Mouse (Mus musculus): Measurements from ENCODE around the gene Mepce. TPM values are rescaled to one million over a fixed set of nuclear protein-coding genes. Genes with fewer than 3 reads are reported as not detected.

The Mepce gene
- total and polyA plus RNA-seq, 2 experiments from 2014 or later: 18.3 to 47.7 TPM

DNA sequence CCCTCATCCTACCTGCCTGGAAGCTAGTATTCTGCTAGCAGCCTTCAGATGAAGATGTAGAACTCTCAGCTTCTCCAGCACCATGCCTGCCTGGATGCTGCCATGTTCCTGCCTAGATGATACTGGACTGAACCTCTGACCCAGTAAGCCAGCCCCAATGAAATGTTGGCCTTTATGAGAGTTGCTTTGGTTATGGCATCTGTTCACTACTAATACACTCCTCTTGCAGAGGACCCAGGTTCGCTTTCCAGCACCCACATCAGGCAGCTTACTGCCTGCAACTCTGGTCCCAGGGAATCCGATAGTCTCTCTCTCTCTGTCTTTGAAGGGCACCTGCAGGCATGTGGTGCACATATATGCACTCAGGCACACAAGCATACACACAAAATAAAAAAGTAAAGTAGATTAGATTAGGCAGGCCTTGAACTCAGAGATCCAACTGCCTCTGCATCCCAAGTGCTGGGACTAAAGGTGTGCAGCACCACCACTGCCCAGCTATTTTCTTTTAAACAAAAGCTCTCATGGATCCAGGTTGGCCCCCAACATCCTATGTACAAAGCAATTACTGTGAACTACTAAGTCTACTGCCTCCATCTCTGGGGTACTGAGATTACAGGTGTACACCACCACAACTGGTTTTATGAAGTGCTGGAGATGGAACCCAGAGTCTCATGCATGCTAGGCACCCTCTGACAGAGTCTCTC, 11.7 kb downstream of the Mepce start:
- DNase-seq (no peak), ATAC-seq (no peak)
- Histone ChIP-seq H3K36me3 (ENCODE audit: insufficient read depth) (peaks cover 6% of the 10 kb centered on the region), H3K4me3 (ENCODE audit: low read depth, low read length) (no peak overlapping the region), H3K4me2 (ENCODE audit: low read depth) (no peak overlapping the region), H3K27ac (ENCODE audit: low read depth, low read length) (no peak overlapping the region; the same call in 1 of the 2 replicates), H3K9ac (no peak overlapping the region), H3K4me1 (ENCODE audit: insufficient read depth) (peaks cover 12% of the 10 kb centered on the region), H3K9me3 (ENCODE audit: low read length) (no peaks in the 10 kb centered on the region), H3K27me3 (ENCODE audit: insufficient read depth, low read length) (no peaks in the 10 kb centered on the region)
- no peak for TF ChIP-seq CTCF (IDR thresholded peaks at IDR 0.05; ENCODE audit: low read depth)
- 90% methylated on average over 2 of the region's 2 CpGs for WGBS

DNA sequence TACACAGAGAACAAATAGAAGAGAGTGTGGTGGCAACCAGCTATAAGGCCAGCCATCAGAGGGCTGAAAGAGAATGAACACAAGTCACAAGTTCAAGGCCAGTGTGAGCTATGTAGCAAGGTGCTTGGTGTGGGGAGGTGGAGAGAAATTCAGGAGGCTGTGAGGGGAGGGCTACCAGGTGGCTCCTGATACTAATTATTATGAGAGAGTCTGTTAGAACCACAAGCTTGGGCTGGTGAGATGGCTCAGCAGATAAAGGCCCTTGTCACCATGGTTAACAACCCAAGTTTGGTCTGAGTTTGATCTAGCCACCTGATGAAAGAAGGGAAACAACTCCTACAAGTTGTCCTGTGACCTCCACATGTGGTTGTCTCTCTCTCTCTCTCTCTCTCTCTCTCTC, 14.7 kb downstream of the Mepce start:
- Histone ChIP-seq H3K4me3 (ENCODE audit: low read depth, low read length) (no peak overlapping the region), H3K4me2 (ENCODE audit: low read depth) (no peak overlapping the region), H3K9me3 (ENCODE audit: low read length) (no peaks in the 10 kb centered on the region), H3K4me1 (ENCODE audit: insufficient read depth) (no peaks in the 10 kb centered on the region), H3K36me3 (ENCODE audit: insufficient read depth) (no peaks in the 10 kb centered on the region), H3K9ac (no peak overlapping the region), H3K27ac (ENCODE audit: low read depth, low read length) (no peak overlapping the region), H3K27me3 (ENCODE audit: insufficient read depth, low read length) (no peaks in the 10 kb centered on the region)
- DNase-seq (no peak), ATAC-seq (no peak)
- no peak for TF ChIP-seq CTCF (IDR thresholded peaks at IDR 0.05; ENCODE audit: low read depth)

DNA sequence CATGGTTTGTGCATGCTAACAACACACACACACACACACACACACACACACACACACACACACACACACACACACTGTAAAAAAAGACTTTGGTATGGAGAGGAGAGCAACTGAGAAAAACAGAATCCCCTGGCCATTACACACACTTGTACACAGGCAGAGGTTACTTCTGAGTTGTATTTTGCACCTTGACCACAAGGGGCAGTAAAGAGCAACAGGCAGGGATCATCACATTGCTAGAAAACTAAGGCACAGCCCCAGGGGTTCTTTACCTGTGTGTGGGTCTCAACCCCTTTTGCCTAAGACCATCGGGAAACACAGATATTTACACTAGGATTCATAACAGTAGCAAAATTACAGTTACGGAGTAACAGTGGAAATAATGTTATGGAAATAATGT, 16.7 kb downstream of the Mepce start:
- no peak overlapping the region for H3K9ac ChIP-seq
- peak; percentile 85 for TF ChIP-seq CTCF (IDR thresholded peaks at IDR 0.05; ENCODE audit: low read depth)

DNA sequence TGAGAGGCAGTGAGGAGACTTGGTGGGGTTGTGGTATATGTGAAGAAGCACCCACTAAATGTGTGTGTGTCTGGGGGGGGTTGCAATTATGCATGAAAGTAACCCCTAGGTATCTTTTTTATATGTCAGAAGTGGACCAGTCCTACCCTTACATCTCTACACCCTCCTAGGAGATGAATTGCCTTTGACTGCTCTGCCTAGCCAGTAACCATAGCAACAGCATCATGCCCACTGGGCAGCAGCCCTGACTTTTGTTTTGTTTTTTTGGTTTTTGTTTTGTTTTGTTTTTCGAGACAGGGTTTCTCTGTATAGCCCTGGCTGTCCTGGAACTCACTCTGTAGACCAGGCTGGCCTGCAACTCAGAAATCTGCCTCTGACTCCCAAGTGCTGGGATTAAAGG, 19.0 kb downstream of the Mepce start:
- Histone ChIP-seq H3K9me3 (ENCODE audit: low read length) (no peaks in the 10 kb centered on the region), H3K4me3 (ENCODE audit: low read depth, low read length) (no peak overlapping the region), H3K27me3 (ENCODE audit: insufficient read depth, low read length) (no peaks in the 10 kb centered on the region), H3K4me2 (ENCODE audit: low read depth) (no peak overlapping the region), H3K27ac (ENCODE audit: low read depth, low read length) (no peak overlapping the region), H3K9ac (no peak overlapping the region), H3K4me1 (ENCODE audit: insufficient read depth) (no peaks in the 10 kb centered on the region), H3K36me3 (ENCODE audit: insufficient read depth) (no peaks in the 10 kb centered on the region)
- no peak for TF ChIP-seq CTCF (IDR thresholded peaks at IDR 0.05; ENCODE audit: low read depth)
- ATAC-seq: peak; percentile 58
- 3% methylated on average over 1 of the region's 1 CpGs for WGBS
- no peak for DNase-seq

More for the DNA sequence above, 16.7 kb downstream of the Mepce start:
- Histone ChIP-seq H3K36me3 (ENCODE audit: insufficient read depth) (no peaks in the 10 kb centered on the region), H3K4me1 (ENCODE audit: insufficient read depth) (no peaks in the 10 kb centered on the region), H3K27ac (ENCODE audit: low read depth, low read length) (no peak overlapping the region), H3K4me2 (ENCODE audit: low read depth) (no peak overlapping the region), H3K4me3 (ENCODE audit: low read depth, low read length) (no peak overlapping the region), H3K27me3 (ENCODE audit: insufficient read depth, low read length) (no peaks in the 10 kb centered on the region), H3K9me3 (ENCODE audit: low read length) (no peaks in the 10 kb centered on the region)
- WGBS: 56% methylated on average over 2 of the region's 2 CpGs
- DNase-seq (peak; percentile 64), ATAC-seq (peak; percentile 48; the same call in 1 of the 2 replicates)

DNA sequence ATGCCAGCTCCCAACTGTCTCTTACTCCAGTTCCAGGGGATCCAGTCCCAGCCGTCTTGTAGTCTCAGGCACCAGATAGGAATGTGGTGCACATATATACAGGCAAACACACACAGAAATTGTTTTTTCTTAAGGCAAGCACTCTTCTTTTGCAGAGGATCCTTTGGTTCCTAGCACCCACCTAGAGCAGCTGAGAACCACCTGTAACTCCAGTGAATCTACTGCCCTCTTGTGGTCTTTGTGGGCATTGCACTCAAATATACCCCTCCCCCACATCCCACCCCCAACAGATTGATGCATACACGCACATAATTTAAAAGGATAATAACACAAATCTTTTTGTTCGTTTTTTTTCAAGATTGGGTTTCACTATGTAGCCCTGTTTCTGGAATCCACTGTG, 21.2 kb downstream of the Mepce start:
- no peak for ATAC-seq
- 61% methylated on average over 3 of the region's 3 CpGs for WGBS
- peak; percentile 66 for TF ChIP-seq CTCF (IDR thresholded peaks at IDR 0.05; ENCODE audit: low read depth)
- DNase-seq: peak; percentile 63
- no peak overlapping the region for H3K4me3 ChIP-seq (ENCODE audit: low read depth, low read length)
- H3K36me3 ChIP-seq (ENCODE audit: insufficient read depth): no peaks in the 10 kb centered on the region
- no peaks in the 10 kb centered on the region for H3K4me1 ChIP-seq (ENCODE audit: insufficient read depth)
- H3K27me3 ChIP-seq (ENCODE audit: insufficient read depth, low read length): no peaks in the 10 kb centered on the region
- H3K9me3 ChIP-seq (ENCODE audit: low read length): no peaks in the 10 kb centered on the region
- H3K9ac ChIP-seq: no peak overlapping the region
- no peak overlapping the region for H3K4me2 ChIP-seq (ENCODE audit: low read depth)
- no peak overlapping the region for H3K27ac ChIP-seq (ENCODE audit: low read depth, low read length)

DNA sequence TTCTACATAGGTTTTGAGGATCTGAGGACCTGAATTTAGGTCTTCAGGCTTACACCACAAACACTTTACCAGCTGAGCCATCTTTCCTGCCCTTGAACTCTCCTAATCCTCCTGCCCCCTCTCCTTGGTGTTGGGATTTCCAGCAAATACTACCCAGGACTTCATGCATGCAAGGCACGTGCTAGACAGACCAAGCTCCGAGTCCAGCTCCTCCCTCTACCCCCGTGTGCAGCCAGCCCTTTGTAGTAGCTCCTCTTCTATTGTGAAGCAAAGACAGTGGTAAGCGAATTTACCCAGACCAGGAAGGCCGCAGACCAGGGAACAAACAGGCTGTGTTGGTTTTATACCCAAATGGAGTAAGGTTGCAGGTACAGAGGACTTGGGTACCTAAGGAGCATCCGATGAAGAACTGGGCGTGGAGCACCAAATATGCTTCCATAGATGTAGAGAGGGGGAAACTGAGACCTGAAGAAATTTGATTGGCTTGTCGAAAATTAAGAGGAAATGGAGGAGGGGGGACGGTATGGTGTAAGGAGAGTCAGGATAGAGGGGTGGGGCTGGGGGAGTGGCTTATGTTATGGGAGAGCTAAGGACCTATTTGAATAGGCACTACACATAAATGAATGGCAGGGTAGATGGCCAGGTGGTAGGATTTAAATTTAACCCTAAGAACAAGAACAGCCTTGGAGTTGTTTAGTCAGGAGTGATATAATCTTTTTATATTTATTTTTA, 22.7 kb downstream of the Mepce start:
- TF ChIP-seq CTCF (IDR thresholded peaks at IDR 0.05; ENCODE audit: low read depth): no peak
- Histone ChIP-seq H3K4me1 (ENCODE audit: insufficient read depth) (no peaks in the 10 kb centered on the region), H3K27ac (ENCODE audit: low read depth, low read length) (no peak overlapping the region), H3K9me3 (ENCODE audit: low read length) (no peaks in the 10 kb centered on the region), H3K27me3 (ENCODE audit: insufficient read depth, low read length) (no peaks in the 10 kb centered on the region), H3K4me2 (ENCODE audit: low read depth) (no peak overlapping the region), H3K9ac (no peak overlapping the region), H3K4me3 (ENCODE audit: low read depth, low read length) (no peak overlapping the region), H3K36me3 (ENCODE audit: insufficient read depth) (no peaks in the 10 kb centered on the region)
- DNase-seq: no peak
- no peak for ATAC-seq
- 53% methylated on average over 9 of the region's 9 CpGs for WGBS

DNA sequence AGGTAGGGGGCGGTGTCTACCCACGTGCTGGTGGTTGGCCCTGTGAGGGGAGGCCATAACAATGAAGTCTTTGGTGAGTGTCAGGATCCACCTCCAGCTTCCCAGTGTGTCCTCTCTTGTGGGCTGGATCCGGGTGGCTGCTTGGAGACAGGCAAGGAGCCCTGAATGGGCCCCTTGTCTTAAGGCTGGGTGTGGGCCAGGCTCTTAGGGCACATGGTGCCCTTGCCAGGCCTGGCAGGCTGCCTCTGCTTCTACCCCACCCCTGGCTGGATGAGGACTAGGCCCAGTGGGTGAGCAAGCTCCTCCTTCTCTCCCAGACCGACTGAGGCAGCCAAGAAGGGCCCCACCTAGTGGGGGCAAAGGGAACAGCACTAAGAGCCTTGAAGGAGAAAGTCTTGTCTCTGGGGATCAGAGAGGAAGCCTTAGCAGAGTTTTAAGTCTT, 27.5 kb downstream of the Mepce start:
- peak; percentile 86 for TF ChIP-seq CTCF (IDR thresholded peaks at IDR 0.05; ENCODE audit: low read depth)
- H3K9me3 ChIP-seq (ENCODE audit: low read length): no peaks in the 10 kb centered on the region
- no peaks in the 10 kb centered on the region for H3K27me3 ChIP-seq (ENCODE audit: insufficient read depth, low read length)
- WGBS: 19% methylated on average over 4 of the region's 4 CpGs
- H3K9ac ChIP-seq: no peak overlapping the region
- H3K4me1 ChIP-seq (ENCODE audit: insufficient read depth): 0 out of 2 replicates have a peak, but pooled peaks cover 3% of the 10 kb centered on the region
- peak; percentile 89 for DNase-seq
- no peaks in the 10 kb centered on the region; the same call in 1 of the 2 replicates for H3K36me3 ChIP-seq (ENCODE audit: insufficient read depth)
- 0 out of 2 replicates have a peak overlapping the region, but pooled peaks have one; percentile 29 for H3K27ac ChIP-seq (ENCODE audit: low read depth, low read length)
- no peak overlapping the region for H3K4me2 ChIP-seq (ENCODE audit: low read depth)
- H3K4me3 ChIP-seq (ENCODE audit: low read depth, low read length): no peak overlapping the region
- ATAC-seq: peak; percentile 88

All from forebrain, postnatal 0 days (tissue).